Mouse (Mus musculus): ENCODE data around the gene Grin2a. TPM values are rescaled to one million over a fixed set of nuclear protein-coding genes. Genes with fewer than 3 reads are reported as not detected.

The Grin2a gene
- polyA plus RNA-seq, 1 experiment from 2014 or later: 0.65 TPM

Other genes starting within 250 kb of the Grin2a start
- gene Rpl39l, start 174.7 kb upstream of the Grin2a start, polyA plus RNA-seq (2015; fragmentation: Nextera tagmentation; extraction: Ambion mirVana): 0.36 TPM in 1 of 2 replicates, not detected in the other
- 0.27 and 0.57 TPM in 2 replicates for gene Atf7ip2, start 197.2 kb upstream of the Grin2a start, polyA plus RNA-seq (2015; fragmentation: Nextera tagmentation; extraction: Ambion mirVana)